Mouse (Mus musculus): ENCODE data around the gene Tceal8.
A peak's percentile ranks its signal among the peaks of the same experiment; 100 is the strongest.
"Not testable (repeated sequence)": the region's sequence is repeated elsewhere in the genome, so short reads cannot be mapped to it uniquely, and the experiment has no call there.

The Tceal8 gene

DNA sequence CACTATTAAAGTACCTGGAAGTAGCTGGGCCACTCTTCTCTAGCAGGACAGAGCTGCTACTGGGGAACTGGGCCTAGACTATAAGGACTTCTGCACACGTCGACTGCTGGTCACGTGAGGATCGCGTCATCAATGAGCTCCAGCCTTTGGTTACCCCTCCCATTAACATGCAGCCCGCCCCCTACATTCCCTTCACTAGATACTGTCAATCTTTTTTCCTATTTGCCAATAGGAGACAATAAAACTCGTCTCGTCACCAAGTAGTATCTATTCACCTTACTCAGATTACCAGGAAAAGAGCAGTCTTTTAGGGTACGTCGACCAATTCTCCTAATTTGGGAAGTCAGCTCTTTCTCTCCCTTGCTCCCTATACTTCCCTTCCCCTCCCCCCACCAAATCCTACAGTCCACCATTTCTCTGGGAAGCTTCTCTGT, at the start of gene Tceal8:
Gene Tceal8 (minus strand): TSS at position 225 of the 434 bp plus-strand sequence.
- DNase-seq, result peak; percentile 33 to 35

DNA sequence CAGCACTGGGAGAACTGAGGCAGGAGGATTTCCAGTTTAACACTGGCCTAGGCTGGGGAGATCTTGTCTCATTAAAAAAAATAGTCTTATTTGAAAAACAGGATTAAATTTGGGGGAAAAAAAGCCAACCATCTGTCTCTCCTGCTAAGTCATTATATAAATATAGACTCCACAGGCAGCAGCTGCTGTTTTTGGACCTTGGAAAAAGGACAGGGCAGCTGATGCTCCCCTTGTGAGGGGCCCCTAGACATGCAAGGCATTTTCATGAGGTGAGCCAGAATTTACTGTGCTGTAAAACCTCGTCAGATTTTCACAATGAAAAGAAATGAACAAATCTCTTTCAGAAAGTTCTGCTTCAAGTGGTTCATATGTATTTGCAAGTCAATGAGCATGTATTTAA, 44.2 kb upstream of the Tceal8 start:
- DNase-seq, result no peak

DNA sequence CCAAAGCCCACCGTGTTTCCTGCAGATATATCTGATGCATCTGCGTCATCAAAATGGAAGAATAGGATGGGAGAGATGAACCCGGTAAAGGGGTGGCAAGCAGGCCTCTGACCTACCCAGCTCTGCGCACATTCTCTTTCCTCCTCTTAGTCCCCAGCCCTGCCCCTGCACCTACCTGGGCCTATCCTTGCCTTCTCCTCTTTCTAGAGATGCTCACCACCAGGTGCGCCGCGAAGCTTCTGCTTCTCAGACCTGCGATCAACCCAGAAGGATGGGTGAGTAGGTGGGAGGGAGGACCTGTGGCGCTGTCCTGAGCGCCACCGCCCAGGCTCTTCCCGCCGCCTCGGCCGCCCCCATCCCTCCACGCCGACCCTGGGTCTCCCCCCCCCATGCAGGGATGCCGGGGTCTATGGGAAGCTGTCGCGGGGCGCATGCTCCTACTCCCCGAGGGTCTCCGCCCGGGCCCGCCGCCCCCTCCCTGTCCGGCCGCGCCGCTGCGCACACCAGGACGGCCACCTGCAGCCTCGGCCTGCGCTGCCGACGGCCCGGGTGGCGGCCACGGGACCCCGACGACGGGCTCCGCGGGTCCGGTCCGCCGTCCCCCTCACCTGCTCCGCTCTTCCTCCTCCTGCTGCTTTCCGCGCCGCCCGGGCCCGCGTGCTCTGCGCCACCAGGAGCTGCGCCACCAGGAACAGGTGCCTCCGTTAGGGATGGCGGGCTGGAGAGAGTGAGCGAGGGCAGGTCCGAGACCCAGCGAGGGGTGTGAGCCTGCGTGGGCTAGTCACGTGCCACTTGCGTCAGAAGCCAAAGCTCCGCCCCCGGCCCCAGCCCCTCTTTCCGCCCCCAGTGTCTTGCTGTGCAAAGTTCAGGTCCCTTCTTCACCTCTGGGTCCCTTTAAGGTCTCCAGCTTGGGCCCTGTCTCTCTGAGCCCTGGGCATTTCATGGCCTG, 42.9 kb upstream of the Tceal8 start, which contains the start of the genes Tceal7 and Bex1:
Gene Tceal7 (plus strand): TSS at position 51 of the 949 bp plus-strand sequence.
Gene Bex1 (minus strand): TSS at position 785 of the 949 bp plus-strand sequence.
- not testable (repeated sequence) for DNase-seq

- DNase-seq, result no peak
These were observed 41.3 kb upstream of the Tceal8 start for GRCm38 (mm10) chrX:136213396-136213795.

GRCm38 (mm10) chrX:136204406-136204805, 32.3 kb upstream of the Tceal8 start:
- DNase-seq, result no peak

GRCm38 (mm10) chrX:136203664-136204066, 31.5 kb upstream of the Tceal8 start, which contains the start of gene Tceal5:
Gene Tceal5, minus strand, starts transcription at chrX:136203876.
- no peak for DNase-seq

- no peak for DNase-seq
These were observed 31.1 kb upstream of the Tceal8 start for GRCm38 (mm10) chrX:136203257-136203656.

DNA sequence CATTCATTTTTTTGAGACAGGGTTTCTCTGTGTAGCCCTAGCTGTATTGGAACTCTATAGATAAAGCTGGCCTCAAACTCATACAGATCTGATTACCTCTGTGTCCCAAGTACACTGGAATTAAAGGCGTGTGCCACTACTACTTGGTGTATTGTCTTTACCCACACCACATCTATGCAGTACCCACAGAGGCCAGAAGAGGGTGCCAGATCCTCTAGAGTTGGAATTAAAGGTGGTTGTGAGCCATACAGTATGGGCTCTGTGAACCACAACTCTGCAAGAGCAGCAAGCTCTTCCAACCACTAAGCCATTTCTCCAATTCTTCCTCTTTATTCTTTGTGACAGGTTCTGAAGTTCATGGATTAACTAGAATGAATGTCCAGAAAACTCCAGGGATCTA, 24.7 kb upstream of the Tceal8 start:
- DNase-seq, result peak; percentile 50 to 60

- no peak for DNase-seq
These were observed 23.2 kb upstream of the Tceal8 start for GRCm38 (mm10) chrX:136195193-136195944.

- no peak for DNase-seq
These were observed 11.0 kb upstream of the Tceal8 start for GRCm38 (mm10) chrX:136183107-136183506.

GRCm38 (mm10) chrX:136180897-136181553, 8.9 kb upstream of the Tceal8 start:
- DNase-seq, result no peak

GRCm38 (mm10) chrX:136172786-136173185, 644 bp upstream of the Tceal8 start:
- DNase-seq, result no peak

- peak; percentile 1 for DNase-seq
These were observed 689 bp downstream of the Tceal8 start for GRCm38 (mm10) chrX:136171189-136172117.

GRCm38 (mm10) chrX:136170625-136171024, 1.5 kb downstream of the Tceal8 start:
- DNase-seq, result no peak

GRCm38 (mm10) chrX:136144195-136144594, 27.9 kb downstream of the Tceal8 start:
- no peak for DNase-seq

DNA sequence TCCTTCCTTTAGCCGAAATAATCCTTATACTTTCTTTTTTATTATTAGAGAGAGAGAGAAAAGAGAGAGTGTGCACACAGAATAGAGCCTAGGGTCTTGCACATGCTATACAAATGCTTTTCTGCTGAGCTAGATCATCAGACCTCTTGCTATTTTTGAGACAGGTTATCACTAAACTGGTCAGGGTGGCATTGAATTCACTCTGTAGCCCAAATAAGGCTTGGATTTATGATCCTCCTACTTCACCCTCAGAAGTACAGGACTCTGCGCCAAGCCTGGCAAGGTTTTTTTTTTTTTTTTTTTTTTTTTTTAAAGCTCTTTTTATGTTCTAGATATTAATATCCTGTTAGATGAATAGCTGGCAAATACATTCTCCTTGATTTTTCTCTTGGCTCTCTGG, 28.4 kb downstream of the Tceal8 start:
- DNase-seq, result no peak

GRCm38 (mm10) chrX:136141385-136141784, 30.8 kb downstream of the Tceal8 start:
- DNase-seq, result no peak

GRCm38 (mm10) chrX:136139640-136140004, 32.5 kb downstream of the Tceal8 start:
- DNase-seq, result not testable (repeated sequence)

DNA sequence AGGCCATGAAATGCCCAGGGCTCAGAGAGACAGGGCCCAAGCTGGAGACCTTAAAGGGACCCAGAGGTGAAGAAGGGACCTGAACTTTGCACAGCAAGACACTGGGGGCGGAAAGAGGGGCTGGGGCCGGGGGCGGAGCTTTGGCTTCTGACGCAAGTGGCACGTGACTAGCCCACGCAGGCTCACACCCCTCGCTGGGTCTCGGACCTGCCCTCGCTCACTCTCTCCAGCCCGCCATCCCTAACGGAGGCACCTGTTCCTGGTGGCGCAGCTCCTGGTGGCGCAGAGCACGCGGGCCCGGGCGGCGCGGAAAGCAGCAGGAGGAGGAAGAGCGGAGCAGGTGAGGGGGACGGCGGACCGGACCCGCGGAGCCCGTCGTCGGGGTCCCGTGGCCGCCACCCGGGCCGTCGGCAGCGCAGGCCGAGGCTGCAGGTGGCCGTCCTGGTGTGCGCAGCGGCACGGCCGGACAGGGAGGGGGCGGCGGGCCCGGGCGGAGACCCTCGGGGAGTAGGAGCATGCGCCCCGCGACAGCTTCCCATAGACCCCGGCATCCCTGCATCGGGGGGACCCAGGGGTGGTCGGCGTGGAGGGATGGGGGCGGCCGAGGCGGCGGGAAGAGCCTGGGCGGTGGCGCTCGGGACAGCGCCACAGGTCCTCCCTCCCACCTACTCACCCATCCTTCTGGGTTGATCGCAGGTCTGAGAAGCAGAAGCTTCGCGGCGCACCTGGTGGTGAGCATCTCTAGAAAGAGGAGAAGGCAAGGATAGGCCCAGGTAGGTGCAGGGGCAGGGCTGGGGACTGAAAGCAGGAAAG, 33.1 kb downstream of the Tceal8 start, which contains the start of gene Bex4:
Gene Bex4 (plus strand): TSS at position 170 of the 813 bp plus-strand sequence.
- not testable (repeated sequence) for DNase-seq

DNA sequence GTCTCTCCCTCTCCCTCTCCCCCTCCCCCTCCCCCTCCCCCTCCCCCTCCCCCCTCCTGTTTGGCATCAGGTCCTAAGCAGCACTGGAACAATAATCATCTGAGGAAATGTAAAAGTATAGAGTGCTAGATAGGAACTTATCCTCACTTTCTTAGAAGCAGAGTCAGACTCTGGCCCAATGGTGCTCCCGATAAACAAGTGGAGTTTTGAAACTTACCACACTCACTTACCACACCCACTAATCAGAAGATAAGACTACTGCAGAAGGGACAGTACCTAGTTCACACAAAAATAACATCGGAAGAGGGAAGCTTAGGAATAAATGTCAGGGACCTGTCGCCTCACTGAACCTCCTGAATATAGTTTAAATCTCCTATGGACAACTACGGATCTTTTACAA, 36.6 kb downstream of the Tceal8 start:
- DNase-seq, result no peak

GRCm38 (mm10) chrX:136127744-136128064, 44.4 kb downstream of the Tceal8 start:
- DNase-seq, result peak; percentile 40 to 42

Measured in B cell, adult 2 months (primary cell).